Mouse (Mus musculus) monocyte, adult 59 days (primary cell): ENCODE results near the gene Trap1. TPM values are rescaled to one million over a fixed set of nuclear protein-coding genes. Genes with fewer than 3 reads are reported as not detected.

Experiments used
- total RNA-seq, 2 experiments: library from RNA; stranded (reverse); gene quantifications; one replicate each; pipeline ENCODE4 v1.2.4; 2023

The Trap1 gene
- 10 to 100 TPM; 39.4 to 41.5 TPM for total RNA-seq

DNA sequence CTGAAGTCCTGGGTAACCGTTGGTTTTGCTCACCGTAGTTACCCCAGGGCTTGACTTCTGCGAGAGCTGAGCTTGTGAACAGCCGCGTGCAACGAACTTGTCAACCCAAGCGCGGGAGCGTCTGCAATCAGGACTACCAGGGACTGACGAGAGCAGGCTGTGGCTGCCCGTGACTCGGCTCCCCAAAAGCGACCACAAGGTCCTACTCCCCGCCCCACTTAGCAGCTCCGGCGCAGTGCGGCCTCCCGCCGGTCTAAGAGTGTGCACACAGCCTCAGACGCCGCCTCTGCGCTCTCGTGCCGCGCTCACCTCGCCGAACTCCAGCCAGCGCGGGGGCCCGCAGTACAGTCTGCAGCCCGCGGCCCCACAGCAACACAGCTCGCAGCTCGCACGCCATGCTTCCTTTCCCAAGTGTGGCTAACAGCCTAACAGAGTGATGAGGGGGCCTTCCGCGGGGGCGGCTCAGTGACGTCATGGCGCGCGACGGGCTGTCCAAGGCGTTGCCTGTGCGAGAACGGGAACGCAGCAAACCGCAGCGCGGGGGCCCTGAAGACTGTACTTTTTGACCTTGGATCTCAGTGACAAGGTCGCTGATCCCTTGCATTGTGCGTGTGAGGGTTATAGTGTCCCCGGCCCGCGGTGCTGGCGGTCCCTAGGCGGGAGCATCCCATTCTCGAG, at the start of gene Trap1:
Gene Trap1, minus strand, starts transcription at position 444 of the 678 bp plus-strand sequence.

GRCm38 (mm10) chr16:4036807-4037206, 40.8 kb downstream of the Trap1 start, which contains the start of gene Dnase1:
Gene Dnase1, plus strand, starts transcription at chr16:4036942.

DNA sequence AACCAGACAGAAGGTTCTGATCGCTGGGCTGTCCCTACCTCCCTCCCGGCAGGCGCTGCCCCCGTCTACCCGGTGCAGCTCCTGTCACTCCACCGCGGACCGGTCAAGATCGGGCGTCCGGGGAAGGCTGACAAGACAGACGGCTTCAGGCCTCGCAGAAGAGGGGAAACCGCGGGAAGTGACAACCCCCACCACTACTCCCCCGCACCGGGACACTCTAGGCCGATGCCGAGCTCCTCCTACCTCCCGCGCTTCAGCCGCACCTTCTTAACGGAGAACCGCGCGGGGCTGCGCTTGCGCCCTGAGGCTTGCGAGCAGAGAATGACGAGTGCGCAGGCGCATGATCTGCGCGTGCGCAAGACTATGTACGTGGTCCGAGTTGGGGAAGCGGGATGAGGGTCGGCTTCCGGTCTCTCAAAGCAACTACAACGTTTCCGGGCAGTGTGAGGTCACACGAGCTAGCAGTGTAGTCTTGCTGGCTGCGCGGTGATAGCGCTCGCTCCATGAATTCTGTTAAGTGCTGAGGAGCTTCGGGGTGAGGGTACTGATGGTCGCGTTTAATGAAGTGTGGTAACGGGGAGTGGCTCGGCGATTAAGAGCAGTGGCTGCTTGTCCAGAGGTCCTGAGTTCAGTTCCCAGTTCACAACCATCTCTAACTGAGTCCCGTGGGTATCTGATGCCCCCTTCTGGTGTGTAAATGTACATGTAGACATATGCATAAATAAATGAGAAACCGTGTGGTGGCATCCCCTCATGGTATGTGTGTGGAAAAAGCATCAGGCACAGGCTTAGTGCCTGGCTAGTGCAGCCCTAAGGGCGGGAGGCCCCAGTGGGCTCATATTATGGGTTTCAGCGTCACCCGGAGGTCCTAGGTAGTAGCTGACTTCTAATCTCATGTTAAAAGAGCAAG, 73.9 kb downstream of the Trap1 start, which contains the start of gene Slx4:
Gene Slx4, minus strand, starts transcription at position 282 of the 910 bp plus-strand sequence.

Other genes with a start within 250 kb of the Trap1 start
- gene Olfr15, start 246.9 kb downstream of the Trap1 start, total RNA-seq = not detected
- gene Zfp174, start 230.6 kb downstream of the Trap1 start, total RNA-seq = under 1 TPM; 0.39 to 0.64 TPM
- gene Naa60, start 205.5 kb downstream of the Trap1 start, total RNA-seq = 100 to 1,000 TPM; 118 to 130 TPM
- gene Zfp597, start 193.3 kb downstream of the Trap1 start, total RNA-seq = 10 to 100 TPM; 11.8 to 17.2 TPM
- 1 to 10 TPM; 1.0 to 2.8 TPM for gene Gm20695, start 193.2 kb downstream of the Trap1 start, total RNA-seq
- gene 1700037C18Rik, start 169.1 kb downstream of the Trap1 start, total RNA-seq = 1 to 10 TPM; 3.7 to 4.3 TPM
- 10 to 100 TPM; 11.0 to 13.2 TPM for gene Cluap1, start 169.0 kb downstream of the Trap1 start, total RNA-seq
- 1 to 10 TPM; 1.7 to 2.6 TPM for gene Nlrc3, start 101.2 kb downstream of the Trap1 start, total RNA-seq
- 10 to 100 TPM; 30.3 to 34.9 TPM for gene Slx4, start 74.1 kb downstream of the Trap1 start, total RNA-seq
- gene Dnase1, start 40.9 kb downstream of the Trap1 start, total RNA-seq = not detected
- gene Crebbp, start 136.2 kb upstream of the Trap1 start, total RNA-seq = 100 to 1,000 TPM; 108 to 119 TPM